Mouse (Mus musculus): ENCODE results near the gene Cyp39a1.

DNA sequence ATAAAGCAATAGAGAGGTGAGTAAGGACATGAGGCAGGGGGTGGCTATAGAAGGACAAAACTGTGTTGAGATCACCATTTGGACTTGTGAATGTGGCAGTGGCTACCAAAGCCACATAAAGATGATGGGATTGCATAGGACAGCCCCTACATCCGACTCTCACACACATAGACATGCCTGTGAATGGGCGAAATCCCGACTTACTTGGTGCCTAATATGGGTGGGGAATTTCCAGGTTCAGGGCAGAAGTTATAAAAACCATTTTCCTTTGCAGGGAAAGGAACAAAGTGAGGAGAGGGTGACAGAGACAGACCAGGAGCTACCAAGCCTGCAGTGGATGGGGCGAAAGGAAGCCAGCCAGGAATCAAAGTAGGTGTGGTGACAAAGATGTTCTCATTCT is 30.1 kb upstream of the Cyp39a1 start:
- TF ChIP-seq CTCF (IDR thresholded peaks at IDR 0.05; ENCODE audit: low read depth, low read length) (no peak), POLR2A (IDR thresholded peaks at IDR 0.05; ENCODE audit: extremely low read depth, insufficient read depth, low read length) (no peak)

Measured in liver, adult 2 months (tissue).